Mouse (Mus musculus): ENCODE data around the gene Spast. TPM values are rescaled to one million over a fixed set of nuclear protein-coding genes. Genes with fewer than 3 reads are reported as not detected.

The Spast gene
- polyA plus RNA-seq, 1 experiment from 2014 or later = 11.6 TPM

- Histone ChIP-seq H3K4me1 (replicated peaks; ENCODE audit: control insufficient read depth, insufficient read depth) (no peaks in the 10 kb centered on the region), H3K36me3 (ENCODE audit: control insufficient read depth, insufficient read depth, low read length) (no peaks in the 10 kb centered on the region), H3K27ac (replicated peaks) (peak overlapping the region; percentile 4; the same call in 1 of the 2 replicates), H3K4me3 (ENCODE audit: low read depth, low read length) (no peak overlapping the region), H3K4me2 (replicated peaks; ENCODE audit: low read depth) (no peak overlapping the region), H3K9me3 (ENCODE audit: control insufficient read depth, low read length) (no peaks in the 10 kb centered on the region), H3K9ac (ENCODE audit: low read length) (no peak overlapping the region), H3K27me3 (ENCODE audit: control insufficient read depth, insufficient read depth, low read length) (no peaks in the 10 kb centered on the region)
- DNase-seq (ENCODE audit: low spot score) = no peak
- ATAC-seq (ENCODE audit: low FRiP score, low TSS enrichment) = no peak
- TF ChIP-seq EP300 (optimal IDR thresholded peaks at IDR 0.05) (no peak), CTCF (IDR thresholded peaks at IDR 0.05; ENCODE audit: low read depth) (no peak)
- WGBS = 49% methylated on average over 5 of the region's 5 CpGs
Observed at GRCm38 (mm10) chr17:74341151-74341550, 2.4 kb downstream of the Spast start.

DNA sequence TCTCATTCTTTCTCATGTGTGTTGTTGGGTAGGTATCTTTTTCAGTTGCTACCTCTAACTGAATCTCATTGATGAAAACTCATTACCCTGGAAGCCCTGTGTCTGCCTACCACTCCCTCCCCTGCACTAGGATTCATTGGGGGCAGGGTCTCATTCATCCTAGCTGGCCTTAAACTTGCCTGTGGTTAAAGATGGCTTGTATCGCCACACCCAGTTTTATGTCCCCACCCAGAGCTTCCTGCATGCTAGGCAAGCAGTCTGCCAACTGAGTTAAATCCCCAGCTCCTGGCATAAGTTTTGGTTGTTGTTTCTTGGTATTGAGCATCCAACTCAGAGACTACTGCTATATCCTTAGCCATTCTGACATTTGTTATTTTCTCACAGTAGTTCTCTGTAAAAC is 24.8 kb downstream of the Spast start:
- Histone ChIP-seq H3K27ac (replicated peaks) (no peak overlapping the region), H3K27me3 (ENCODE audit: control insufficient read depth, insufficient read depth, low read length) (no peaks in the 10 kb centered on the region), H3K9ac (ENCODE audit: low read length) (no peak overlapping the region), H3K4me2 (replicated peaks; ENCODE audit: low read depth) (no peak overlapping the region), H3K36me3 (ENCODE audit: control insufficient read depth, insufficient read depth, low read length) (peaks cover 2% of the 10 kb centered on the region; the same call in 1 of the 2 replicates), H3K4me1 (replicated peaks; ENCODE audit: control insufficient read depth, insufficient read depth) (no peaks in the 10 kb centered on the region), H3K9me3 (ENCODE audit: control insufficient read depth, low read length) (no peaks in the 10 kb centered on the region), H3K4me3 (ENCODE audit: low read depth, low read length) (no peak overlapping the region)
- 100% methylated on average over 1 of the region's 1 CpGs for WGBS
- TF ChIP-seq EP300 (optimal IDR thresholded peaks at IDR 0.05) (no peak), CTCF (IDR thresholded peaks at IDR 0.05; ENCODE audit: low read depth) (no peak)
- no peak for DNase-seq (ENCODE audit: low spot score)
- ATAC-seq (ENCODE audit: low FRiP score, low TSS enrichment) = no peak

- Histone ChIP-seq H3K9ac (ENCODE audit: low read length) (no peak overlapping the region), H3K27me3 (ENCODE audit: control insufficient read depth, insufficient read depth, low read length) (no peaks in the 10 kb centered on the region), H3K9me3 (ENCODE audit: control insufficient read depth, low read length) (no peaks in the 10 kb centered on the region), H3K36me3 (ENCODE audit: control insufficient read depth, insufficient read depth, low read length) (peaks cover 19% of the 10 kb centered on the region), H3K4me3 (ENCODE audit: low read depth, low read length) (no peak overlapping the region), H3K27ac (replicated peaks) (no peak overlapping the region), H3K4me2 (replicated peaks; ENCODE audit: low read depth) (no peak overlapping the region), H3K4me1 (replicated peaks; ENCODE audit: control insufficient read depth, insufficient read depth) (no peaks in the 10 kb centered on the region)
- ATAC-seq (ENCODE audit: low FRiP score, low TSS enrichment) = peak; percentile 65; the same call in 1 of the 2 replicates
- peak; percentile 21 for DNase-seq (ENCODE audit: low spot score)
- 53% methylated on average over 1 of the region's 1 CpGs for WGBS
- no peak for TF ChIP-seq EP300 (optimal IDR thresholded peaks at IDR 0.05)
- TF ChIP-seq CTCF (IDR thresholded peaks at IDR 0.05; ENCODE audit: low read depth) = no peak
Observed at GRCm38 (mm10) chr17:74376916-74377315, 38.1 kb downstream of the Spast start.

GRCm38 (mm10) chr17:74386657-74387056 is 47.9 kb downstream of the Spast start:
- ATAC-seq (ENCODE audit: low FRiP score, low TSS enrichment) (no peak), DNase-seq (ENCODE audit: low spot score) (no peak)
- Histone ChIP-seq H3K4me2 (replicated peaks; ENCODE audit: low read depth) (no peak overlapping the region), H3K4me3 (ENCODE audit: low read depth, low read length) (no peak overlapping the region), H3K9me3 (ENCODE audit: control insufficient read depth, low read length) (no peaks in the 10 kb centered on the region), H3K27ac (replicated peaks) (no peak overlapping the region), H3K4me1 (replicated peaks; ENCODE audit: control insufficient read depth, insufficient read depth) (no peaks in the 10 kb centered on the region), H3K36me3 (ENCODE audit: control insufficient read depth, insufficient read depth, low read length) (peaks cover 18% of the 10 kb centered on the region; the same call in 1 of the 2 replicates), H3K27me3 (ENCODE audit: control insufficient read depth, insufficient read depth, low read length) (no peaks in the 10 kb centered on the region), H3K9ac (ENCODE audit: low read length) (no peak overlapping the region)
- TF ChIP-seq EP300 (optimal IDR thresholded peaks at IDR 0.05) = no peak
- no peak for TF ChIP-seq CTCF (IDR thresholded peaks at IDR 0.05; ENCODE audit: low read depth)

DNA sequence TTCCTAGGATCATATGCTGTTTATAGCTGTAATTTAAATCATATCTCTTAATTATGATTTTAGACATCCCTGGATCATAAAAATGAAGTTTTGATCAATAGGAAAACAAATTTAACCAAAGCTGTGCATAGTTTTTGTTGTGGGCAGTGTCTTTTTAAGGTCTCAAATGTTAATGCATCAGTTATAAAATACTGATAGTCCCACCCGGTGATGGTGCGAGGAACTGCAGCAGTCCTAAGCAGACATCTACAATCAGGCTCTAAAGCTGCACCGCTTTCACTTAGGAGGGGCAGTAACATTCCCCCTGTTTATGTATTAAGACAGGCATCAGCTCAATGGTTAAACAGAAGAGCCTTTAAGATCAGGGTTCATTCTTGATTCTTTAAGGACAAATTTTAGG is 51.1 kb downstream of the Spast start:
- Histone ChIP-seq H3K36me3 (ENCODE audit: control insufficient read depth, insufficient read depth, low read length) (peaks cover 7% of the 10 kb centered on the region; the same call in 1 of the 2 replicates), H3K9me3 (ENCODE audit: control insufficient read depth, low read length) (no peaks in the 10 kb centered on the region), H3K27me3 (ENCODE audit: control insufficient read depth, insufficient read depth, low read length) (no peaks in the 10 kb centered on the region), H3K27ac (replicated peaks) (no peak overlapping the region), H3K4me3 (ENCODE audit: low read depth, low read length) (no peak overlapping the region), H3K9ac (ENCODE audit: low read length) (no peak overlapping the region), H3K4me2 (replicated peaks; ENCODE audit: low read depth) (no peak overlapping the region), H3K4me1 (replicated peaks; ENCODE audit: control insufficient read depth, insufficient read depth) (no peaks in the 10 kb centered on the region)
- DNase-seq (ENCODE audit: low spot score) = no peak
- no peak for TF ChIP-seq EP300 (optimal IDR thresholded peaks at IDR 0.05)
- peak; percentile 46 for TF ChIP-seq CTCF (IDR thresholded peaks at IDR 0.05; ENCODE audit: low read depth)
- ATAC-seq (ENCODE audit: low FRiP score, low TSS enrichment) = no peak
- 77% methylated on average over 3 of the region's 3 CpGs for WGBS

GRCm38 (mm10) chr17:74394381-74394780 is 55.6 kb downstream of the Spast start:
- H3K4me3 ChIP-seq (ENCODE audit: low read depth, low read length) = no peak overlapping the region
- ATAC-seq (ENCODE audit: low FRiP score, low TSS enrichment) = no peak
- no peak overlapping the region for H3K4me2 ChIP-seq (replicated peaks; ENCODE audit: low read depth)
- H3K4me1 ChIP-seq (replicated peaks; ENCODE audit: control insufficient read depth, insufficient read depth) = no peaks in the 10 kb centered on the region
- TF ChIP-seq CTCF (IDR thresholded peaks at IDR 0.05; ENCODE audit: low read depth) = 0 out of 2 replicates have a peak, but pooled peaks have one; percentile 24
- TF ChIP-seq EP300 (optimal IDR thresholded peaks at IDR 0.05) = no peak
- DNase-seq (ENCODE audit: low spot score) = no peak
- no peak overlapping the region for H3K9ac ChIP-seq (ENCODE audit: low read length)
- H3K27me3 ChIP-seq (ENCODE audit: control insufficient read depth, insufficient read depth, low read length) = no peaks in the 10 kb centered on the region
- H3K36me3 ChIP-seq (ENCODE audit: control insufficient read depth, insufficient read depth, low read length) = no peaks in the 10 kb centered on the region
- no peak overlapping the region for H3K27ac ChIP-seq (replicated peaks)
- no peaks in the 10 kb centered on the region for H3K9me3 ChIP-seq (ENCODE audit: control insufficient read depth, low read length)
- WGBS = 52% methylated on average over 2 of the region's 2 CpGs

All from stomach, postnatal 0 days (tissue).